Mouse (Mus musculus): ENCODE measurements at regions not wholly inside any gene's neighbourhood (a gene's known extent, or its start where the extent isn't known, plus 50 kb on each side); places are given as distances from the start of the nearest gene placed in this dataset.

GRCm38 (mm10) chr13:60420842-60421696, 180.7 kb upstream of the Dapk1 start:
- intact Hi-C loops (cut with DNase I; ENCODE audit: low total_unique reads), result no loop called here
- DNase-seq, result no peak

DNA sequence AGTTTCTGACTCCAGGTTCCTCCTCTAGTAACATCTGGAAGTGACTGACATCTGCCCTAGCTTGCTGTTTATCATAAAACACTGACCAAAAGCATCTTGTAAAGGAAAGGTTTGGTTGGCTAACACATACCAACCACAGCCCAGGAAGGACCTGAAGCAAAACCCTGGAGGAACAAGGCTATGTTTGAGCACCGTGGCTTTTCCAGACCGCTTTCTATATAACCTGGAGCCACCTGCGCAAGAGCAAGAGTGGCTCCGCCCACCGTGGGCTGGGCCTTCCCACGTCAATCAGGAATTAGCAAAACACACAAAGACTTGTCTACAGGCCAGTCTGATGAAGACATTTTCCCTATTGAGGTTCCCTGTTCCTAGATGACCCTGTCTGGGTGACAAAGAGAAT, 177.5 kb upstream of the Dapk1 start:
- no peak for DNase-seq
- intact Hi-C loops (cut with DNase I; ENCODE audit: low total_unique reads), result no loop called here

DNA sequence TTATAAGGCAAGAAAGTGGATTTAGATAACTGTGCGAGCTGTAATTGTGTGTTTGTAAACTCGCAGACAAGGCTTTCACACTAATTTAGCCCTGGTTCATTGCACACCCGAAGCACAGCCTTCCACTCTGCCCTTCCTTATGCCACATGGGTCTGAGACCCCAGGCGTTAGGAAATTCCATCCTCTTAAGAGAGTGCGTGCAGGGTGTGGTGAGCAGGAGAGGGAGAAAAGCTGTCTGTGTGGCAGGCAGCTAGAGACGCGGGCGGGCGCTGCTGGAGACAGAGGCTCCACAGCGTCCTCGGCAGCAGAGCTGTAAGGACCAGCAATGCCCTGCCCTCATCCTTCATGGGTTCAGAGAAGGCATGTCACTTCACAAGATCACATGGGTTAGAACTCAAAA, 176.6 kb upstream of the Dapk1 start:
- DNase-seq, result no peak
- intact Hi-C loops (cut with DNase I; ENCODE audit: low total_unique reads), result no loop called here

DNA sequence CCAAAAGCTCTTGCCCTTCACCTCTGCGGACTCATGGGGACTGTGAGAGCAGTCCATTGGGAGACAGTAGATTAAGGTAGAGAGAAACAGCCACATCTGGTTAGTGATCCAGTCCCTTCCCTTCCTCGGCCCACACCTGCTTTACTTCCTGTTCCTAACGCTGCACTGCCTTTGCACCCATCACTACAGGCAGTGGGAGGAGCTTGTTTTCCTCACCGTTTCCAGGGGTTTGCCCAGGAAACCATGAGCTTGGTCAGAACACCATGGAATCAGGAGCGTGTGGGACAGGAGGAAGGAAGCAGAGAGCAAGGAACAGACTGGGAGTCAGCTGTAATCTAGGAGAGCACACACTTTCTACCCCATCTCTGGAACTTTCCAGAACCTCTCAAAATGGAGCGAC, 176.2 kb upstream of the Dapk1 start:
- intact Hi-C loops (cut with DNase I; ENCODE audit: low total_unique reads), result no loop called here
- no peak for DNase-seq

- no peak for DNase-seq
- intact Hi-C loops (cut with DNase I; ENCODE audit: low total_unique reads), result no loop called here
These were observed 175.4 kb upstream of the Dapk1 start for GRCm38 (mm10) chr13:60426192-60426840.

DNA sequence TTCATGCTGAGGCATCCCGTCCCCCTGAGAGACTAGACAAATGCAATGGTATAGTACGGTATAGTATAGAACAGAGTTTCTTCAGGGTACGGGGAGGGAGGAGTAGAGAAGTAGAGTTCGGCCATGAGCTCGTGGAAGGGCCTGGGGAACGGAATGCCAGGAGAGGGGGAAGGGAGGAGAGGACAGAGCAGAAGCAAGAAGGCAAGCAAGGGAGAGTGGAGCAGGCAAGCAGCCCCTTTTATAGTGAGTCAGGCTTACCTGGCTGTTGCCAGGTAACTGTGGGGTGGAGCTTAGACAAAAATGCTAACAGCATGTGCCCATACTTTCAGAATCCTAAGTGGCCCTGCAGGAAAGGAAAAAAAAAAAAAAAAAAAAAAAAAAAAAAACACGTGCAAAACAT, 174.7 kb upstream of the Dapk1 start:
- DNase-seq, result no peak
- intact Hi-C loops (cut with DNase I; ENCODE audit: low total_unique reads), result no loop called here

- peak; percentile 24 for DNase-seq
- intact Hi-C loops (cut with DNase I; ENCODE audit: low total_unique reads), result no loop called here
These were observed 173.9 kb upstream of the Dapk1 start for GRCm38 (mm10) chr13:60427755-60428385.

DNA sequence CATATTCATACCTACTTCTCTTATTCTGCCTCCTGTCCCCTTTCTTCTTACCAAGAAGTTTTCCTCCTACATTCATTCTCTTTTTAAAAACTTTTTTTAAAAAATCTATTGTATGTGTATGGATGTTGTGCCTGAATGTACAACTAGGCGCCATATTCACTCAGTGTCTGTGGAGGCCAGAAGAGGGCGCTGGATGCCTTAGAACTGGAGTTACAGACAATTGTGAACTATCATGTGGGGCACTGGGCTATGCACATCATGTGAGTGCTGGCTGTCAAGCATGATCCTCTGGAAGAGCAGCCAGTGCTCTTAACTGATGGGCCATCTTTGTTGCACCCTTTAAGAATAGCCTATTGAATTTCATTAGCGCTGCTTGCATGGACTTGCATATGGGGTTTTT, 172.6 kb upstream of the Dapk1 start:
- intact Hi-C loops (cut with DNase I; ENCODE audit: low total_unique reads), result no loop called here
- DNase-seq, result no peak

DNA sequence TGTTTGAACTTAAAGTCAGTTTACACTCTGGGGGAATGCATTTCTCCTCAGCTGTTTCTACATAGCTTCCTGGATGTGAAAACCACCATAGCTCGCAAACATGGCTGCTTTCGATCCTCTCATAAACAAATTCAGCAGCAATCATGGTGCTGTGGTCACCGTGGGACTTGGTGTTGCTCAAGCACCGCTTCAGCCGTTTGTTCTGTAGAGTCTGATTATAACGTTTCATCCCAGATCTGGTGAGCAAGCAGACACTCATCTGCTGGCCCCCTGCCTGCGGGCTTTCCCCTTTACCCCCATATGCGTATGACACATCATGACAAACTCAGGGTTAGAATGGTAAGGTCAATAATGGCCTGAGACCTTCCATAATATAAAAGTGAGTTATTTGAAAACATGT, 170.3 kb upstream of the Dapk1 start:
- no peak for DNase-seq
- intact Hi-C loops (cut with DNase I; ENCODE audit: low total_unique reads), result no loop called here

DNA sequence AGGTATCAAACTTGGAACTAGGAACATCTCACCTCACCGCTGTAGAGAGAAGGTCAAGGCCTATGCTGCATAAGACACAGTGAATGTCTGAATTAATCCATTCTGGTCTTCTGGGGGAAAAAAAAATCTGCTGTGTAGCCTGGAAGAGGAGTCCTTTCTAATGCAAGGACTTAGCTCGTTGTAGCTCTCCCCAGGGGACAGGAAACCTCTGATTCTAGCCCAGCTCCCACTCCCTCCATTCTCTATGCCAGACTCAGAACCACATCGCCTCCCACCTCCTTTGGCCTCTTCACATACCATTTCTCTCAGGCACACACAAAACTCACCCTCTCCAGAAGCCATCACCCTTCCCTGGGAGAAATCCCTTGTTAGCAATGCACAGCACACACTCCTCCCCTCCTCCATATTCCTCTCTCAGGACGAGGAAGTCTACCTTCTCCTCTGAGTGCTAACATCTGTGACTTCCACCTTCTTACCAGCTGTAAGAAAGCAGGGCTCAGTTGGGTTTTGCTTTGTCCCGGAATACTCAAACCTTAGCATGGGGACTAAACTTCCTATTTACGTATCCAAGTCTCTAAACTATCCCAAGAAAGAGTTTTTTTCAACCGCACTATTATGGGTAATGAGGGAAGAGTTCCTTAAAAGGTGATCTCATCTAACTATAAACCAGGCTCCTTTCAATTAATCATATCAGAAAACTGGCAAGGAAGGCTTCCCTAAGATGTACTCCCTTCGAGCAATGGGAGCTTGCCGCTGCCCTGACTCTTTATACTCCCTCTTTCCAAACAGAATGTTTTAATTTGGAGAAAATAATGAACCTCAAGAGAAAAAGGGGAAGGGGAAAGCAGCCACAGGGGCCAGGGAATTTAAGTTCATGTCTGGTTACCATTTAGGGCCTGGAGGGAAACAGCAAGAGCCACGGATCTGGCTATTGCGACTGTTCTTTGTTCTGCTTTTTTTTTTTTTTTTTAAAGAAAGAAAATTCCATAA, 167.2 kb upstream of the Dapk1 start:
- no peak for DNase-seq
- intact Hi-C loops (cut with DNase I; ENCODE audit: low total_unique reads), result no loop called here

GRCm38 (mm10) chr13:60435333-60435732, 166.4 kb upstream of the Dapk1 start:
- no peak for DNase-seq
- intact Hi-C loops (cut with DNase I; ENCODE audit: low total_unique reads), result no loop called here

- intact Hi-C loops (cut with DNase I; ENCODE audit: low total_unique reads), result no loop called here
These were observed 163.6 kb upstream of the Dapk1 start for GRCm38 (mm10) chr13:60438177-60438576.

DNA sequence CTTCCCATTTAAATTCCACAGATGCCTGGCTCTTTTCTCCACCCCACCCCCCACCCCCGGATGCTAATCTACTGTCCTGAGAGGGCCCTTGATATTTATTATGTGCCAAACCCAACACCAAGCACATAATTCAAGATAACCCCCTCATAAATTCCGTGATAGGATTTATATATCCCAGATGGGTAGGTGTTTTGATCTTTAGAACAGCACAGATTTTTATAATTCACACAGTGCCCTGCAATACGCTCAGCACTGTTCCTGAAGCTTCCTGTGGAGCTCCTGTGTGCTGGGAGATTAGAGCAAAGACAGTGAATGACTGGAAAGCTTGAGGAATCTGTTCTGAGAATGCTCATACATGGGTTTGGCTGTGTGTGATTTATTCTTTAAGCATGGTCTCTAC, 161.2 kb upstream of the Dapk1 start:
- intact Hi-C loops (cut with DNase I; ENCODE audit: low total_unique reads), result no loop called here
- no peak for DNase-seq

More at GRCm38 (mm10) chr13:60438177-60438576, 163.6 kb upstream of the Dapk1 start:
- no peak for DNase-seq

DNA sequence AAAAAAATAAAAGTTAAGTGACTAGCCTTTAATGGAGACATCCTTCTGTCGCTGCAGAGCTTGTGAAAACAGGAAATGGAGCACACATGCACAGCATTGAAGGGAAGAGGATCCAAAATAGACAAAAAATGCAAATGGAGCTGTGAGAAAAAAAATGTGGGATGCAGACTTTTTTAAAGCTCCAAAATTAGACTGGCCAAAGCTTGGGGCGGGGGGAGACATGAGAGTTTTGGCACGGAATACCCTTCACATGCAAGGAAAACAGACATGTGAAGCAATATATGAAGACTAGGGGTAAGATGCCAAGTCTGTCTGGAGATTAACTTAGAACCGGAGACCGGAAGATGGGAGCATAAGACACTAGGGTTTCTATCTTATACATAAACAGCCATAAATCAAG, 156.6 kb upstream of the Dapk1 start:
- intact Hi-C loops (cut with DNase I; ENCODE audit: low total_unique reads), result no loop called here
- no peak for DNase-seq

- peak; percentile 30 for DNase-seq
- intact Hi-C loops (cut with DNase I; ENCODE audit: low total_unique reads), result no loop called here
These were observed 154.8 kb upstream of the Dapk1 start for GRCm38 (mm10) chr13:60446926-60447325.

GRCm38 (mm10) chr13:60450721-60451506, 150.8 kb upstream of the Dapk1 start:
- peak; percentile 24 for DNase-seq
- intact Hi-C loops (cut with DNase I; ENCODE audit: low total_unique reads), result no loop called here

DNA sequence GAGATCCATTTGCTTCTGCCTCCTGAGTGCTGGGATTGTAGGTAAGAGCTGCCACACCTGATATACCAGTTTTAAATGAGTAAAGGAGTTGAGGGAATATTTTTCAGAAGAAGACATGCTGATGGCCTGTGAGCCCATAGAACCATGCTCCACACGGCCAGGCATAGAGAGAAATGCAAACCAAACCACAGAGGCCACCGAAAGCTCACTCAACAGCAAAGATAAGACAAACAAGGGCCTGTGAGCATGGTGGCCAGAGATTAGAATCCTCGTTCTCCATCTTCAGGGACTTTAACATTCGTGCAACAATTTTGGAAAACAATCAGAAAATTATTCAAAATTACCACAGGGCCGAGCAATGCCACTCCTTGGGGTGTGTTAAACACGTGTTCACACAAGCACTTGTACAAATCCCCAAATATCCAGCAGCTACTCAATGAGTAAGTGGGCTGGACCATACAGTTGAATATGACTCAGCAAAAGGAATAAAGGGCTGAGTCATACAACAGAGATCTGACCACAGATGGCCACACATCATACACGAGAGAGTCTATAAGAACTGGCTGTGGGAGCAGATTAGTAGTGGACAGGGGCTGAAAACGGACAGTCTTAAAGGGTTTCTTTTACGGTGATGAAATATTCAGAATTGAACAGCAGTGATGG, 147.8 kb upstream of the Dapk1 start:
- DNase-seq, result no peak
- intact Hi-C loops (cut with DNase I; ENCODE audit: low total_unique reads), result no loop called here

DNA sequence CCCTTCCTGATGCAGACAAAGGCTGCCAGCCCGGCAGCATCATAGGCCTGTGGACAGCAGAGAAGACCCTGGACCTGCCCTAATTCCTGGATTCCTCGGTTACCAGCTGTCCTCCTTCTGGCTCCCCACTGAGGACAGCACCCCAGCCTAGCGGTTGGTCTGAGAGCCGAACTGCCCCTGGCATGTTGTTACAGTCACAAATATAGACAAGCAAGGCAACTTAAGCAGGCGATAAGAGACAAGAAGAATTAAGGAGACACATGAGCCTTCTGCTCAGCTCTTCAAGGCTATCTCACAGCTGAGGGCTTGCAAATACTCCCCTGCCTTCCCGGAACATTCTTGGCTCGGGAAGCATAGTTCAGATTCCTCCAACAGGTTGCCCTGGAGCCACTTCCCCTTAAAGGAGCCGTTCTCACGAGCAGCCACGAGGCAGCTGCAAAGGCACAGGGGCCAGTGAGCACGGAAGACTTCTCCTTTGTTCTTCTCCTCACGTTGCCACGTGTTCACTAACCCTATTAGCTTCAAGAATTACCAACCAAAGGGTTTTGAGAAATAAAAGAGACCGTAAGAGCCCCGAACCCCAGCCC, 146.6 kb upstream of the Dapk1 start:
- intact Hi-C loops (cut with DNase I; ENCODE audit: low total_unique reads), result no loop called here
- peak; percentile 52 for DNase-seq
